Mouse (Mus musculus) adipocyte (in vitro differentiated cells): ENCODE measurements around the gene Arhgef39.

Source experiments
- DNase-seq: peaks from one replicate; pipeline ENCODE4 v3.0.0-alpha.2; 2016; ENCODE audit warnings: low spot score

The Arhgef39 gene

GRCm38 (mm10) chr4:43499407-43500333 is at the start of gene Arhgef39:
Gene Arhgef39, minus strand, starts transcription at chr4:43499695.
- DNase-seq: peak; percentile 75

- no peak for DNase-seq
Observed at GRCm38 (mm10) chr4:43549055-43549454, 49.6 kb upstream of the Arhgef39 start.

- DNase-seq: no peak
Observed at GRCm38 (mm10) chr4:43547160-43547559, 47.7 kb upstream of the Arhgef39 start.

GRCm38 (mm10) chr4:43546375-43547047 is 47.0 kb upstream of the Arhgef39 start:
- DNase-seq: no peak

GRCm38 (mm10) chr4:43542044-43542443 is 42.5 kb upstream of the Arhgef39 start:
- DNase-seq: no peak

GRCm38 (mm10) chr4:43536031-43536430 is 36.5 kb upstream of the Arhgef39 start:
- no peak for DNase-seq

- no peak for DNase-seq
Observed at GRCm38 (mm10) chr4:43535628-43536027, 36.1 kb upstream of the Arhgef39 start.

GRCm38 (mm10) chr4:43533270-43533669 is 33.8 kb upstream of the Arhgef39 start:
- no peak for DNase-seq

GRCm38 (mm10) chr4:43530581-43530980 is 31.1 kb upstream of the Arhgef39 start:
- peak; percentile 69 for DNase-seq

GRCm38 (mm10) chr4:43530081-43530501 is 30.6 kb upstream of the Arhgef39 start:
- DNase-seq: no peak

- DNase-seq: no peak
Observed at GRCm38 (mm10) chr4:43528487-43528886, 29.0 kb upstream of the Arhgef39 start.

- no peak for DNase-seq
Observed at GRCm38 (mm10) chr4:43527880-43528279, 28.4 kb upstream of the Arhgef39 start.

- peak; percentile 88 for DNase-seq
Observed at GRCm38 (mm10) chr4:43519956-43520355, 20.5 kb upstream of the Arhgef39 start.

- DNase-seq: no peak
Observed at GRCm38 (mm10) chr4:43519551-43519950, 20.1 kb upstream of the Arhgef39 start.

GRCm38 (mm10) chr4:43515764-43516708 is 16.5 kb upstream of the Arhgef39 start:
- no peak for DNase-seq

- DNase-seq: no peak
Observed at GRCm38 (mm10) chr4:43513791-43514190, 14.3 kb upstream of the Arhgef39 start.

GRCm38 (mm10) chr4:43513300-43513699 is 13.8 kb upstream of the Arhgef39 start:
- DNase-seq: no peak

- DNase-seq: no peak
Observed at GRCm38 (mm10) chr4:43512653-43513052, 13.2 kb upstream of the Arhgef39 start.

GRCm38 (mm10) chr4:43511675-43512454 is 12.4 kb upstream of the Arhgef39 start:
- DNase-seq: no peak

GRCm38 (mm10) chr4:43509109-43509508 is 9.6 kb upstream of the Arhgef39 start:
- DNase-seq: no peak

- DNase-seq: no peak
Observed at GRCm38 (mm10) chr4:43508666-43508997, 9.1 kb upstream of the Arhgef39 start.
